Mouse (Mus musculus) heart, adult 11 months (tissue): ENCODE measurements at regions not wholly inside any gene's neighbourhood (a gene's known extent, or its start where the extent isn't known, plus 50 kb on each side); places are given as distances from the start of the nearest gene placed in this dataset.

Experiments used
- DNase-seq: peaks from one replicate; pipeline ENCODE4 v3.0.0; 2022

GRCm38 (mm10) chr14:92316773-92317172, 1573.7 kb downstream of the Pcdh9 start:
- DNase-seq, result no peak

- DNase-seq, result no peak
Observed at GRCm38 (mm10) chr14:92303940-92304339, 1586.5 kb downstream of the Pcdh9 start.

- no peak for DNase-seq
Observed at GRCm38 (mm10) chr14:92271200-92271599, 1619.3 kb downstream of the Pcdh9 start.

GRCm38 (mm10) chr14:92222746-92223145, 1667.7 kb downstream of the Pcdh9 start:
- DNase-seq, result peak; percentile 60
